Mouse (Mus musculus): ENCODE results near the gene Selenbp2.
"Not testable (repeated sequence)": the region's sequence is repeated elsewhere in the genome, so short reads cannot be mapped to it uniquely, and the experiment has no call there.

GRCm38 (mm10) chr3:94690162-94690561 lies 3.2 kb upstream of the Selenbp2 start:
- TF ChIP-seq CTCF (IDR thresholded peaks at IDR 0.05; ENCODE audit: low read depth, low read length); EP300 (IDR thresholded peaks at IDR 0.05; ENCODE audit: insufficient read depth, low read depth, low read length); POLR2A (IDR thresholded peaks at IDR 0.05; ENCODE audit: insufficient read depth, low read length): not testable (repeated sequence)

All from ES-Bruce4 (cell line).